Mouse (Mus musculus) hindbrain, postnatal 0 days (tissue): ENCODE measurements around the gene Cd247. TPM values are rescaled to one million over a fixed set of nuclear protein-coding genes. Genes with fewer than 3 reads are reported as not detected.

ENCODE experiments used
- ATAC-seq: fragments of 200-750 bp; cut with Nextera tagmentation; 2 replicates; pipeline ENCODE4 v1.8.0; 2017; ENCODE audit warnings: mild to moderate bottlenecking, moderate TSS enrichment, moderate library complexity
- DNase-seq: peaks from one replicate; pipeline ENCODE4 v3.0.0-alpha.2; 2015; ENCODE audit warnings: low spot score
- H3K27ac ChIP-seq: fragments of 300-500 bp; sonication (generic); 2 replicates; pipeline ENCODE4 v1.5.1; 2014; ENCODE audit warnings: mild to moderate bottlenecking
- H3K27me3 ChIP-seq: fragments of 300-500 bp; sonication (generic); 2 replicates; pipeline ENCODE4 v1.6.1; 2014; ENCODE audit warnings: low read length, mixed read lengths; ENCODE audit not compliant: insufficient read depth
- H3K36me3 ChIP-seq: fragments of 300-500 bp; sonication (generic); 2 replicates; pipeline ENCODE4 v1.6.1; 2014; ENCODE audit warnings: low read length, mixed read lengths; ENCODE audit not compliant: insufficient read depth
- H3K4me1 ChIP-seq: fragments of 300-500 bp; sonication (generic); 2 replicates; pipeline ENCODE4 v1.6.1; 2014; ENCODE audit warnings: antibody characterized with exemption, low read length, mixed read lengths; ENCODE audit not compliant: insufficient read depth
- H3K4me2 ChIP-seq: fragments of 300-500 bp; sonication (generic); 2 replicates; pipeline ENCODE4 v1.6.1; 2014; ENCODE audit warnings: low read depth, mild to moderate bottlenecking, low read length, moderate library complexity, mixed read lengths
- H3K4me3 ChIP-seq: fragments of 300-500 bp; sonication (generic); 2 replicates; pipeline ENCODE4 v1.5.1; 2014; ENCODE audit warnings: low read length
- H3K9ac ChIP-seq: fragments of 300-500 bp; sonication (generic); replicated peaks from 2 replicates; pipeline ENCODE4 v1.6.1; 2014; ENCODE audit warnings: mild to moderate bottlenecking, low read length, moderate library complexity, mixed read lengths
- H3K9me3 ChIP-seq: fragments of 300-500 bp; sonication (generic); 2 replicates; pipeline ENCODE4 v1.6.1; 2016; ENCODE audit warnings: low read length, mixed read lengths
- CTCF ChIP-seq: IDR thresholded peaks from 2 replicates; pipeline ENCODE4 v1.5.1; 2016; ENCODE audit warnings: antibody characterized with exemption, control low read depth, low read depth
- WGBS: fragments of 180-500 bp; shearing (Covaris S2); extraction: QIAGEN DNeasy Blood & Tissue Kit; methylation state at CpG from one replicate; pipeline ENCODE4 v1.1.7; 2014; 5-methylcytosine and 5-hydroxymethylcytosine counted together
- polyA plus RNA-seq: library from polyadenylated mRNA; unstranded; fragments of >200 nt; fragmentation: Nextera tagmentation; extraction: Ambion mirVana; gene quantifications from 2 replicates; pipeline ENCODE4 v1.2.1, GENCODE M21; 2015
- total RNA-seq: library from RNA; depleted of rRNA; stranded (reverse); fragments of >200 nt; gene quantifications from 2 replicates; pipeline ENCODE4 v1.2.3, GENCODE M21; 2014

Gene Cd247
- total and polyA plus RNA-seq, 2 experiments from 2014 or later: 0.39 TPM; not detected in 1

GRCm38 (mm10) chr1:165765651-165766294, 22.7 kb upstream of the Cd247 start:
- Histone ChIP-seq H3K4me1 (0 out of 2 replicates have a peak, but pooled peaks cover 10% of the 10 kb centered on the region), H3K4me2 (no peak overlapping the region), H3K9ac (no peak overlapping the region), H3K36me3 (no peaks in the 10 kb centered on the region), H3K9me3 (no peaks in the 10 kb centered on the region), H3K27me3 (no peaks in the 10 kb centered on the region), H3K27ac (no peak overlapping the region), H3K4me3 (no peak overlapping the region)
- no peak for TF ChIP-seq CTCF
- WGBS: 85% methylated on average over 17 of the region's 17 CpGs
- ATAC-seq (no peak), DNase-seq (no peak)

DNA sequence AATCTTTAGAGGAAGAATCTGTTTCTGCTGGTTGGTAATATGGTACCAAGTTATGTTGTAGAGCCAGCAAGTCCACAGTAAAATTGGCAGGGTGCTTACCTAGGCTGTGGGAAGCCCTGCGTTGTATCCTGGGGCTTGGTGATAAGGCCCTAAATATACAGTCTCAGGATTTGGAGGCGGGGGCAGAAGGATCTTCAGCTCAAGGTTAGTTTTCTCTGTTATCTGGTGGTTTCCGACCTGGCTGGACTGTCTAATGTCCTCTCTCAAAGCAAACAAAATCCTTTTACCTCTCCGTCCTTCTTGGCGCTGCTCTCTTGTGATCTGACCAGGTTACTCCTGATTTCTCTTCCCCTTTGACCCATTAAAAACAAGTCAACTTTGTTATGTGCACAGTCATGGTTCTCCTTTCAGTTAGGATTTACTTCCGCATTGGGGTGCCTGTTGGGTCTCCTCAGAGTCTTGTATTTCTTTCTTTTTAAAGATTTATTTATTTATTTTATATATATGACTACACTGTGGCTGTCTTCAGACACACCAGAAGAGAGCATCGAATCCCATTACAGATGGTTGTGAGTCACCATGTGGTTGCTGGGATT, 22.1 kb upstream of the Cd247 start:
- WGBS: 89% methylated on average over 7 of the region's 7 CpGs
- H3K27ac ChIP-seq: no peak overlapping the region
- TF ChIP-seq CTCF: no peak
- no peak overlapping the region for H3K4me3 ChIP-seq
- no peak overlapping the region for H3K4me2 ChIP-seq
- H3K9me3 ChIP-seq: no peaks in the 10 kb centered on the region
- DNase-seq (no peak), ATAC-seq (no peak)
- H3K4me1 ChIP-seq: 0 out of 2 replicates have a peak, but pooled peaks cover 10% of the 10 kb centered on the region
- H3K36me3 ChIP-seq: no peaks in the 10 kb centered on the region
- no peaks in the 10 kb centered on the region for H3K27me3 ChIP-seq
- H3K9ac ChIP-seq: no peak overlapping the region

GRCm38 (mm10) chr1:165768894-165769512, 19.5 kb upstream of the Cd247 start:
- DNase-seq (no peak), ATAC-seq (no peak)
- Histone ChIP-seq H3K4me3 (no peak overlapping the region), H3K9me3 (no peaks in the 10 kb centered on the region), H3K9ac (no peak overlapping the region), H3K4me2 (no peak overlapping the region), H3K4me1 (0 out of 2 replicates have a peak, but pooled peaks cover 10% of the 10 kb centered on the region), H3K36me3 (no peaks in the 10 kb centered on the region), H3K27ac (no peak overlapping the region), H3K27me3 (no peaks in the 10 kb centered on the region)
- 76% methylated on average over 9 of the region's 9 CpGs for WGBS
- TF ChIP-seq CTCF: no peak

- H3K4me3 ChIP-seq: no peak overlapping the region
- no peaks in the 10 kb centered on the region for H3K4me1 ChIP-seq
- no peak overlapping the region for H3K4me2 ChIP-seq
- no peaks in the 10 kb centered on the region for H3K36me3 ChIP-seq
- H3K27me3 ChIP-seq: no peaks in the 10 kb centered on the region
- WGBS: 83% methylated on average over 10 of the region's 10 CpGs
- H3K9me3 ChIP-seq: no peaks in the 10 kb centered on the region
- DNase-seq: no peak
- ATAC-seq: no peak
- H3K27ac ChIP-seq: no peak overlapping the region
- no peak overlapping the region for H3K9ac ChIP-seq
- no peak for TF ChIP-seq CTCF
Measured at GRCm38 (mm10) chr1:165770181-165770759, 18.2 kb upstream of the Cd247 start.

GRCm38 (mm10) chr1:165771491-165771897, 17.0 kb upstream of the Cd247 start:
- no peaks in the 10 kb centered on the region for H3K27me3 ChIP-seq
- peak; percentile 81 for ATAC-seq
- no peak overlapping the region for H3K27ac ChIP-seq
- no peak overlapping the region for H3K9ac ChIP-seq
- DNase-seq: peak; percentile 80
- H3K4me1 ChIP-seq: no peaks in the 10 kb centered on the region
- no peaks in the 10 kb centered on the region for H3K9me3 ChIP-seq
- WGBS: 3% methylated on average over 12 of the region's 12 CpGs
- H3K4me2 ChIP-seq: 0 out of 2 replicates have a peak overlapping the region, but pooled peaks have one; percentile 23
- H3K36me3 ChIP-seq: no peaks in the 10 kb centered on the region
- peak; percentile 92 for TF ChIP-seq CTCF
- no peak overlapping the region for H3K4me3 ChIP-seq

DNA sequence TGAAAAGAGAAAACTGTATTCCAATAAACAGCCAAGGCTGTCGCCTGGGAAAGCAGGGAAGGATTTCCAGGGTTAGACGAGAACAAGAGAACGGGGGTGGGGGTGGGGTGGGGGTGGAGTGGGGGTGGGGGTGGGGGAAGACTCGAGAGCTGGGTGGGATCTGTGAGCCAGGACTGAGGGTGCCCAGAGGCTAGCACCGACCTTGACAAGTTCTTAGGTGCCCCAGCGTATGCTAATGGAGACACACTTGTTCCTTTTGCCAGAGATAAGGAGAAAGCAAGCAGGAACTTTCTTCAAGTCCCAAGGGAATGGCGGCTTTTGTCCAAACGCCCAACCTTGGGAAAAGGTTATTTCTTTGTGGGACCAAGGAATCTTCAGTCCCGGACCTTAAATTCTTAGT, 16.5 kb upstream of the Cd247 start:
- no peak for TF ChIP-seq CTCF
- WGBS: 60% methylated on average over 9 of the region's 9 CpGs
- Histone ChIP-seq H3K27me3 (no peaks in the 10 kb centered on the region), H3K4me2 (0 out of 2 replicates have a peak overlapping the region, but pooled peaks have one; percentile 23), H3K4me1 (no peaks in the 10 kb centered on the region), H3K27ac (no peak overlapping the region), H3K9me3 (no peaks in the 10 kb centered on the region), H3K9ac (no peak overlapping the region), H3K4me3 (no peak overlapping the region), H3K36me3 (no peaks in the 10 kb centered on the region)
- ATAC-seq (no peak), DNase-seq (no peak)
